Mouse (Mus musculus): ENCODE results near the gene Tmem208. TPM values are rescaled to one million over a fixed set of nuclear protein-coding genes. Genes with fewer than 3 reads are reported as not detected.
A peak's percentile ranks its signal among the peaks of the same experiment; 100 is the strongest.

The Tmem208 gene
- polyA plus RNA-seq, 1 experiment from 2014 or later: 150 TPM

- ATAC-seq (ENCODE audit: low read depth): no peak
- H3K4me2 ChIP-seq (ENCODE audit: low read depth, low read length): no peak within 1 kb of the TSS; the same call in 1 of the 2 replicates
- no peak within 1 kb of the TSS for H3K27ac ChIP-seq (ENCODE audit: low read depth, low read length)
- no peaks in the 10 kb centered on the region for H3K9me3 ChIP-seq (ENCODE audit: control insufficient read depth, low read length)
- H3K9ac ChIP-seq (replicated peaks; ENCODE audit: low read depth, low read length): no peak within 1 kb of the TSS
- H3K4me3 ChIP-seq (ENCODE audit: low read depth, low read length): no peak within 1 kb of the TSS
- WGBS: 57% methylated on average over 2 of the region's 2 CpGs
- H3K36me3 ChIP-seq (ENCODE audit: control insufficient read depth, insufficient read depth, low read length): no peaks in the 10 kb centered on the region
- no peaks in the 10 kb centered on the region for H3K27me3 ChIP-seq (ENCODE audit: control insufficient read depth, insufficient read depth, low read length)
- no peaks in the 10 kb centered on the region for H3K4me1 ChIP-seq (ENCODE audit: control insufficient read depth, insufficient read depth, low read length)
These were observed 46.9 kb downstream of the Tmem208 start, which contains the start of gene Plekhg4 for GRCm38 (mm10) chr8:105373032-105373431. TSS of gene Plekhg4 (plus strand) at chr8:105373274.

DNA sequence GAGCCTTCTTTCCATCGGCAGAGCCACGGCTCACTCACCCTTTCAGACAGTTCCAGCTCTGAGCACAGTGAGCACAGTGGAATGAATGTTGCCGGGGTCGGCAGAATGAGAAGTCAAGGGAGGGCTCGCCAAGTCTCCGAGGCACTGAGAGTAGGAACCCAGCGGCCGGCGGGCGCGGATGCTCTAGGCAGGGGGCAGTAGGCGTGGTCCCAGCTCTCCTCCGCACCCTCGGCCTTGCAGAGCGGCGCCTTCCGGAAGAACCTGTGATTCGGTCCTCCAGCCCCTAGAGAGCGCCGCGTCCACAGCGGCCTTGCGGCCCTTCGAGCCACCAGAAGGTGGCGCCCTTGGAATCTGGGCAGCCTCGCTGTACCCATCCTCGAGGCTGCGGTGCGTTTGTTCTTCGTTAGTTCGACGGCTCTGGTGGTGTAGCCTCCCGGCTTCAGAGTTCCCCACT is 48.4 kb downstream of the Tmem208 start:
- Histone ChIP-seq H3K27me3 (ENCODE audit: control insufficient read depth, insufficient read depth, low read length) (no peaks in the 10 kb centered on the region), H3K9me3 (ENCODE audit: control insufficient read depth, low read length) (no peaks in the 10 kb centered on the region), H3K27ac (ENCODE audit: low read depth, low read length) (no peak overlapping the region), H3K36me3 (ENCODE audit: control insufficient read depth, insufficient read depth, low read length) (no peaks in the 10 kb centered on the region), H3K4me3 (ENCODE audit: low read depth, low read length) (no peak overlapping the region), H3K4me2 (ENCODE audit: low read depth, low read length) (peak overlapping the region; percentile 26; the same call in 1 of the 2 replicates), H3K9ac (replicated peaks; ENCODE audit: low read depth, low read length) (no peak overlapping the region), H3K4me1 (ENCODE audit: control insufficient read depth, insufficient read depth, low read length) (peaks cover 4% of the 10 kb centered on the region; the same call in 1 of the 2 replicates)
- WGBS: 31% methylated on average over 33 of the region's 33 CpGs
- peak; percentile 38; the same call in 1 of the 2 replicates for ATAC-seq (ENCODE audit: low read depth)

DNA sequence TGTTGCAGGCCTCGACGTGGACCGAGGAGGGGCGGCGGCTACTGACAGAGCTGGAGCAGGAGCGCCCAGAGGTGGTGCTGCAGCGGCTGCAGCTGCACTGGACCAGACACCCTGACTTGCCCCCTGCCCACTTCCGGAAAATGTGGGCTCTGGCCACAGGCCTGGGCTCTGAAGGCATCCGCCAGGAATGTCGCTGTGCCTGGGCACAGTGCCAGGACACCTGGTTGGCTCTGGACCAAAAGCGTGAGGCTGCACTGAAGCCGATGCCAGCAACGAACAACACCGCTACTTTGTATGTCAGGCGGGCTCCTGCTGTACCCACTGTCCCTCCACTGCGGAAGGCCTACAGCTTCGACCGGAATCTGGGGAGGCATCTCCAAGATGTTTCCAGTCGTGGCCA is 52.5 kb downstream of the Tmem208 start:
- Histone ChIP-seq H3K9ac (replicated peaks; ENCODE audit: low read depth, low read length) (no peak overlapping the region), H3K4me2 (ENCODE audit: low read depth, low read length) (no peak overlapping the region), H3K27ac (ENCODE audit: low read depth, low read length) (no peak overlapping the region), H3K27me3 (ENCODE audit: control insufficient read depth, insufficient read depth, low read length) (no peaks in the 10 kb centered on the region), H3K36me3 (ENCODE audit: control insufficient read depth, insufficient read depth, low read length) (no peaks in the 10 kb centered on the region), H3K4me3 (ENCODE audit: low read depth, low read length) (no peak overlapping the region), H3K4me1 (ENCODE audit: control insufficient read depth, insufficient read depth, low read length) (peaks cover 4% of the 10 kb centered on the region; the same call in 1 of the 2 replicates), H3K9me3 (ENCODE audit: control insufficient read depth, low read length) (no peaks in the 10 kb centered on the region)
- ATAC-seq (ENCODE audit: low read depth): peak; percentile 53; the same call in 1 of the 2 replicates
- 59% methylated on average over 19 of the region's 19 CpGs for WGBS

DNA sequence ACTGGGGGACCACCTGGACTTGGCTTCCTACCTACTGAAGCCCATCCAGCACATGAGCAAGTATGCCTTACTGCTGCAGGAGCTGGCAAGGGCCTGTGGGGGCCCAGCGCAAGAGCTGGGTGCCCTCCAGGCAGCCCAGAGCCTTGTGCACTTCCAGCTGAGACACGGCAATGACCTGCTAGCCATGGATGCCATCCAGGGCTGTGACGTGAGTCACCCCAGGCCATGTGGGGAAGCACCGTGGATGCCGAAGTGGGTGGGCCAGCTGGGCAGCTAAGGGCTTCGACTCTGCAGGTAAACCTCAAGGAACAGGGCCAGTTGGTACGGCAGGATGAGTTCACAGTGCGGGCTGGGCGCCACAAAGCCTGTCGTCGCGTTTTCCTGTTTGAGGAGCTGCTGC is 54.2 kb downstream of the Tmem208 start:
- Histone ChIP-seq H3K36me3 (ENCODE audit: control insufficient read depth, insufficient read depth, low read length) (no peaks in the 10 kb centered on the region), H3K4me2 (ENCODE audit: low read depth, low read length) (no peak overlapping the region), H3K4me3 (ENCODE audit: low read depth, low read length) (no peak overlapping the region), H3K9ac (replicated peaks; ENCODE audit: low read depth, low read length) (no peak overlapping the region), H3K4me1 (ENCODE audit: control insufficient read depth, insufficient read depth, low read length) (peaks cover 4% of the 10 kb centered on the region; the same call in 1 of the 2 replicates), H3K27ac (ENCODE audit: low read depth, low read length) (no peak overlapping the region), H3K9me3 (ENCODE audit: control insufficient read depth, low read length) (no peaks in the 10 kb centered on the region), H3K27me3 (ENCODE audit: control insufficient read depth, insufficient read depth, low read length) (no peaks in the 10 kb centered on the region)
- 86% methylated on average over 12 of the region's 12 CpGs for WGBS
- ATAC-seq (ENCODE audit: low read depth): no peak

- WGBS: 93% methylated on average over 2 of the region's 2 CpGs
- Histone ChIP-seq H3K4me1 (ENCODE audit: control insufficient read depth, insufficient read depth, low read length) (no peaks in the 10 kb centered on the region), H3K27ac (ENCODE audit: low read depth, low read length) (no peak overlapping the region), H3K27me3 (ENCODE audit: control insufficient read depth, insufficient read depth, low read length) (no peaks in the 10 kb centered on the region), H3K9ac (replicated peaks; ENCODE audit: low read depth, low read length) (no peak overlapping the region), H3K9me3 (ENCODE audit: control insufficient read depth, low read length) (no peaks in the 10 kb centered on the region), H3K36me3 (ENCODE audit: control insufficient read depth, insufficient read depth, low read length) (no peaks in the 10 kb centered on the region), H3K4me2 (ENCODE audit: low read depth, low read length) (no peak overlapping the region), H3K4me3 (ENCODE audit: low read depth, low read length) (no peak overlapping the region)
- no peak for ATAC-seq (ENCODE audit: low read depth)
These were observed 57.9 kb downstream of the Tmem208 start for GRCm38 (mm10) chr8:105384070-105384469.

MicroRNA genes within 50 kb of the gene (microRNA counts, 519-probe panel; counts per million panel counts)
- microRNA mmu-miR-328: 4,091 counts per million, percentile 45 among the panel's probes with 10 or more counts

Small RNA genes lying within 50 kb of the gene (microRNA-seq; reads per million reads assigned to microRNA genes)
- gene Gm27320 (not detected), gene Mir328 (374 reads per million, percentile 65 among the genes with 10 or more reads in this experiment)

Other genes with a start within 250 kb of the Tmem208 start
- gene Ces3b, start 242.6 kb upstream of the Tmem208 start, polyA plus RNA-seq (2014; fragmentation: Nextera tagmentation; extraction: Ambion mirVana): not detected in 2 replicates
- gene Ces4a, start 194.6 kb upstream of the Tmem208 start, polyA plus RNA-seq (2014; fragmentation: Nextera tagmentation; extraction: Ambion mirVana): 0.08 TPM in 1 of 2 replicates, not detected in the other
- gene Cbfb, start 155.7 kb upstream of the Tmem208 start, polyA plus RNA-seq (2014; fragmentation: Nextera tagmentation; extraction: Ambion mirVana): 32.4 and 56.8 TPM in 2 replicates
- gene D230025D16Rik, start 101.2 kb upstream of the Tmem208 start, polyA plus RNA-seq (2014; fragmentation: Nextera tagmentation; extraction: Ambion mirVana): 35.7 and 36.8 TPM in 2 replicates
- 6.2 and 8.3 TPM in 2 replicates for gene B3gnt9, start 71.2 kb upstream of the Tmem208 start, polyA plus RNA-seq (2014; fragmentation: Nextera tagmentation; extraction: Ambion mirVana)
- gene Tradd, start 61.7 kb upstream of the Tmem208 start, polyA plus RNA-seq (2014; fragmentation: Nextera tagmentation; extraction: Ambion mirVana): 13.1 and 18.8 TPM in 2 replicates
- gene Fbxl8, start 61.7 kb upstream of the Tmem208 start, polyA plus RNA-seq (2014; fragmentation: Nextera tagmentation; extraction: Ambion mirVana): 0.96 and 1.8 TPM in 2 replicates
- gene Hsf4, start 56.6 kb upstream of the Tmem208 start, polyA plus RNA-seq (2014; fragmentation: Nextera tagmentation; extraction: Ambion mirVana): 0.66 and 0.71 TPM in 2 replicates
- gene Nol3, start 50.2 kb upstream of the Tmem208 start, polyA plus RNA-seq (2014; fragmentation: Nextera tagmentation; extraction: Ambion mirVana): 5.5 and 5.9 TPM in 2 replicates
- gene 4931428F04Rik, start 36.5 kb upstream of the Tmem208 start, polyA plus RNA-seq (2014; fragmentation: Nextera tagmentation; extraction: Ambion mirVana): 84.6 and 118 TPM in 2 replicates
- gene Exoc3l, start 30.3 kb upstream of the Tmem208 start, polyA plus RNA-seq (2014; fragmentation: Nextera tagmentation; extraction: Ambion mirVana): 8.0 and 12.5 TPM in 2 replicates
- gene E2f4, start 28.7 kb upstream of the Tmem208 start, polyA plus RNA-seq (2014; fragmentation: Nextera tagmentation; extraction: Ambion mirVana): 46.4 and 49.7 TPM in 2 replicates
- 0.77 and 1.3 TPM in 2 replicates for gene Elmo3, start 20.8 kb upstream of the Tmem208 start, polyA plus RNA-seq (2014; fragmentation: Nextera tagmentation; extraction: Ambion mirVana)
- gene Lrrc29, start 76 bp upstream of the Tmem208 start, polyA plus RNA-seq (2014; fragmentation: Nextera tagmentation; extraction: Ambion mirVana): 0.85 and 0.95 TPM in 2 replicates
- gene Fhod1, start 21.6 kb downstream of the Tmem208 start, polyA plus RNA-seq (2014; fragmentation: Nextera tagmentation; extraction: Ambion mirVana): 0.88 and 0.91 TPM in 2 replicates
- 10.5 and 13.2 TPM in 2 replicates for gene Slc9a5, start 22.5 kb downstream of the Tmem208 start, polyA plus RNA-seq (2014; fragmentation: Nextera tagmentation; extraction: Ambion mirVana)
- gene Plekhg4, start 46.9 kb downstream of the Tmem208 start, polyA plus RNA-seq (2014; fragmentation: Nextera tagmentation; extraction: Ambion mirVana): 2.3 and 2.6 TPM in 2 replicates
- gene Kctd19, start 87.1 kb downstream of the Tmem208 start, polyA plus RNA-seq (2014; fragmentation: Nextera tagmentation; extraction: Ambion mirVana): not detected in 2 replicates
- gene Lrrc36, start 87.2 kb downstream of the Tmem208 start, polyA plus RNA-seq (2014; fragmentation: Nextera tagmentation; extraction: Ambion mirVana): 0.16 and 0.43 TPM in 2 replicates
- 189 and 259 TPM in 2 replicates for gene Tppp3, start 145.2 kb downstream of the Tmem208 start, polyA plus RNA-seq (2014; fragmentation: Nextera tagmentation; extraction: Ambion mirVana)
- 27.9 and 32.5 TPM in 2 replicates for gene Zdhhc1, start 170.5 kb downstream of the Tmem208 start, polyA plus RNA-seq (2014; fragmentation: Nextera tagmentation; extraction: Ambion mirVana)
- 0.94 and 1.2 TPM in 2 replicates for gene Hsd11b2, start 192.4 kb downstream of the Tmem208 start, polyA plus RNA-seq (2014; fragmentation: Nextera tagmentation; extraction: Ambion mirVana)
- gene Atp6v0d1, start 239.7 kb downstream of the Tmem208 start, polyA plus RNA-seq (2014; fragmentation: Nextera tagmentation; extraction: Ambion mirVana): 235 and 254 TPM in 2 replicates

Measured in neural tube, embryonic 14.5 days (tissue).